Mouse (Mus musculus): ENCODE results near the gene S1pr3.
A peak's percentile ranks its signal among the peaks of the same experiment; 100 is the strongest.

The S1pr3 gene

DNA sequence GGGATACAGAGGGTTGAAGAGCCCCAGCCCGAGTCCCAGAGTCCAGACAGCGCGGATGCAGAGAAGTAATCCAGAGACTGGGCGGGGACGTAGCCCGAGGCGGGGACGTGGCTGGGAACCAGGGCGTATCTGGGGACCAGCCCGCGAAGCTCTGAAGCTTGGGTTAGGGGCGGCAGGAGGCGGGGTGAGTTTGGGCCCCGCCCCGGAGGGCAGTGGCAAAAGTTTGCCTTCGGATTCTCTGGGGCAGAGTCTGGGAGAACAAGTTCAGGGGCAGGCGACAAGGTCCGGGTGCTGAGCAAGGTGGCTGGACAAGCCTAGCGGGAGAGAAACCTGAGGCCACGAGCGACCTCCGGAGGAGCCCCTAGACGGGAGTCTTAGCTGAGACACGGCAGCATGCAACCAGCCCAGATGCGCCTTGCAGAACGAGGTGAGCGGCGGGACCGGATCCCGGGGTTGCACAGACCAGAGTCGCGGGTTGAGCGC, at the start of gene S1pr3:
Gene S1pr3, plus strand, starts transcription at position 121 of the 483 bp plus-strand sequence.
- peak; percentile 76 to 89 for DNase-seq

DNA sequence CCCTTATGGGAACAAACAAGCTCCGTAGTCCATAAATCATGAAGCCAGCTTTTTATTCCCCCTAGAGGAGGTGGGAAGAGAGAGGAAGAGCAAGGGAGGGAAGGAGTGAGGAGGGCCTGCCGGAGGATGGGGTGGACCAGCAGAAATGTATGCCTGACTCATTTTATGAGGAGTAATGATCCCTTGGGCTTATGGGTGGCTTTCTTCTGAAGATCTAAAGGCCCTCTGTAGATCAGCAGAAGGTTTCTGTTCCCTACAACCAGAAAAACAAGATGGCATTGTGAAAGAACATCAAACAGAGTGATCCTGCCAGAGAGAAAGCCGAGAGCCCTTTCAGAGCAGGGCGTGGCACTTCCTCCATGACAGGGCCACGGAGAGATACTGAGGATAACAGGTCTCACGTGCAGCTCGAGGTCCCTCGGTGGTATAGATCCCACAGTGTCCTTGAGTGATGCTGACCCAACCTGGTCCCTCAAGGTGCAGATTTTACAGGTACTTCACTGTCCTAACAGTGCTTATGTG, 47.9 kb upstream of the S1pr3 start:
- no peak for DNase-seq

DNA sequence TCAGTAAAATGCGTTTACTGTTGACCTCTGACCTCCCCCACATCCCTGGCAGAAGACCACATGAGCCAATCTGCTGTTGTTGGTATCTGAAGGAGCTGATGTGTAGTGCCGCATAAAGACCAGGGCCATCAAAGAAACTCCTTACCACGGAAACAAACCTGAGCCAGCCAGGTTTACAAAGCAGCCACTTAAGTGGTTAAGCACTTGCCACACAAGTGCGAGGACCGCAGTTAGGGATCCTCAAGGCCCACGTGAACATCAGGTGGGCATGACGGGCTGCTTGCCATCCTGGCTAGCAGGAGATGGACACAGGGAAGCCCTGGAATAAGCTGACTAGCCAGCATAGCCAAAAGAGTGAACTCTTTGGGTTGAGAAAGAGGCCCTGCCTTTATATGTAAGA, 45.0 kb upstream of the S1pr3 start:
- DNase-seq: peak in 1 of 2 experiments; percentile 39

DNA sequence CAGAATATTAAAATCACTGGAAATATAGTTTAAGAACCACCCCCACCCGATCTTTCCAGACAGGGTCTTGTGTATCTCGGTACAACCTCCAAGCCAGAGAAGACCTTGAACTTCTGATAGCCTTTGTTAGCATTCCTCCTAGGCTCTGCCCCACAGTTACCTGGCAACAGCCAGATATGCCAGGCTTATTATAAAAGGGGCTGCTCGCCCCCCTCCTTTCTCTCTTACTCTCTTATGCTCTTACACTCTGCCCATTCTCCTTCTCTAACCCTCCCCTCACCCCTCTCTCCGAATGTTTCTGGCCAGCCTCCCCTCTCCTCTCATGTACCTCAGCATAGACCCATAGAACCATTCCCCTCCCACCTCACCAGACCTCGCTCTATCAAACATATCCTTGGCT, 44.5 kb upstream of the S1pr3 start:
- DNase-seq: no peak

DNA sequence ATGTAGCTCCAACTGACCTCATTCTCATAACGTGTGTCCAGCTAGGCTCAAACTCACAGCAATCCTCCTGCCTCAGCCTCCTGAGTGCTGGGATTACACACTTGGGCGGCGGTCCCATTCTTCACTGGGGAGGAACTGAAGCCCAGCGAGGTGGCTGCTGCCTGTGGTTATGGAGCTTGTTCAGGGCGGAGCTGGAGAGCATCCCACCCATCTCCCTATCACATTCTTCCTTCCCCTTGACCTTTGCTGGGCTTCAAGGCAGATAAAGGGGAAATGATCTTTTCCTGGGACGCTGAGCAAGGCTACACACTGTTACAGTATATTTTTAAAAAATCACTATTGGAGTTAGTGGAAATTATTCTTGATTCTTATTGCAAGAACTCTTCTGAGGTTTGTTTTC, 43.2 kb upstream of the S1pr3 start:
- DNase-seq: no peak

DNA sequence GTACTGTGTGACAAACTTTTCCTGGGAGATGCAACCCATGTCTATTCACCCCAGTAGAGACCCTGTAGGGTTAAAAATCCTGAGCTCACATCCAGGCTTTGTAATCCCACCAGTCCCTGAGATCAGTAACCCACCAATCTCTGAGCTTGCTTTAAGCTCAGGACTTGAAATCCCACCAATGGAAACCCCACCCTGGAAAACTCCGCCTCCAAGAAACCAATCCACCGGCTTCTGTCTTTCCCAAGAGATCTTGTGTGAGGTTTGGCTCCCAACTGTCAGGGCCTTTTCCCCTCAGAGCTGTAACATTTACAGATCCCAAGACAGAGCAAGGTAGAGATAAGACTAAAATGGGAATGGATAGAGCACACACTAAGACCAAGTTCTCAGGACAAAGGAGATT, 40.1 kb upstream of the S1pr3 start:
- DNase-seq: no peak

DNA sequence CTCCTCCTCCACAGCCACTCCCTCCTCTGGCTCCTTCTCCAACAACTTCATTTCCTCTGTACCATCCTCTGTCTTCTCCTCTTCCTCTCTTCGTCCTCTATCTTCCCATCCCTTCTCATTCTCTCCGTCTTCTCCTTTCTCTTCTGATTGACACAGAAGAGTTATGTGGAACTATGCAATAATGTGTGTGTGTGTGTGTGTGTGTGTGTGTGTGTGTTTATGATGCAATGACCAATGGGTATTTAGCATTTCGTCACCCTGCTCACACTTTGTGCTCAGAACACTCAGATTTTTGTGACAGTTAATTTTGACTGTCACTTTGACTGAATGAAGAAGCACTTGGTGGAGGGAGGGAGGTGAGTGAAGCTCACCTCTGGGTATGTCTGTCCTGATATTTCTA, 39.1 kb upstream of the S1pr3 start:
- DNase-seq: no peak

DNA sequence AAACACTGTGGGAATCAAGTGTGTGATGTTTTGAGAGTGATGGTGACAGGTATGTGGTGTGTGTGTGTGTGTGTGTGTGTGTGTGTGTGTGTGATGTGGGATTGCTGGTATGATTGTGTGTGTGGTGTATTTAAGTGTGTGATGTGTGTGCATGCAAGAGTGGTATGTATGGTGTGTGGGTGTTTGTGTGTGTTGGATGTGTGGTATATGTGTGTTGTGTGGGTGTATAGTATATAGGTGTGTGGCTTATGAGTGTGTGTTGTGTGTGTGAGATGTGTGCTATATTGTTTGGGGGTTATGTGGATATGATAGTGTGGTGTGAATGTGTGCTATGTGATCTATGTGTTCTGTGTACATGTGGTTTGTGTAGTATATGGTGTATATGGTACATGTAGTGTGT, 35.4 kb upstream of the S1pr3 start:
- no peak for DNase-seq

DNA sequence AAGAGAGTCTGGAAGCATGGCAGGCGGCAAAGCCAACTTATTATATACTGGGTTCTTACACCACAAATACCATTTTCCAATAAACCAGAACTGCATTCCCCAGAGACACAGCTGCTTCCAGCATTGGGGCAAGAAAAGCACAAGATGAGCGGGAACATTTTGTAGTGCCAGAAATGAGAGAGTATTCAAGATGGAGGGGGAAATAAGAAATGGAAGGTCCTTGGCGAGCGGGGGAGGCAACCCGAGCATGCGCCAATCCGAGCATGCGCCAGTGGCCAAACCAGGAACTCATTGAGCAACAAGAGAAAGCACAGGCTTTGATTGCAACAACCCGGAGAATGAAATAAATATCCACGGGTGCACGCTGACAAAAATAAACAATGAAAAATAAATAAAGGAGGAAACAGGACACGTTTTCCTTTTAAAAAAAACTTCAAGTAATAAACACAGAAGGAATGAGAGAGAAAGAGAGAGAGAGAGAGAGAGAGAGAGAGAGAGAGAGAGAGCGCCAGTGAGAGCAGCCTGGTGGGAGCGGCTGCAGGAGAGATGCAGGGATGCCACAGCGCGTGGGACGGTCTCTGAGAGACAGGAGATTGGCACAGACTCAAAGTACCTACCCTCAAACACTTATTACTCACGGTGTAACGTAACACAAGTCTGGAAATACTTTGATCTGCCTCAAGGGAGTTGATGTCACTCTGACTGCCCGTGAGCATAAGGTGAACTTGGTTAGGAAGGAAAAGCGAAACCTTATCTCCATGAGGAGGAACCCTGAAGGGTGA, 34.2 kb upstream of the S1pr3 start:
- peak; percentile 49 to 74 for DNase-seq

DNA sequence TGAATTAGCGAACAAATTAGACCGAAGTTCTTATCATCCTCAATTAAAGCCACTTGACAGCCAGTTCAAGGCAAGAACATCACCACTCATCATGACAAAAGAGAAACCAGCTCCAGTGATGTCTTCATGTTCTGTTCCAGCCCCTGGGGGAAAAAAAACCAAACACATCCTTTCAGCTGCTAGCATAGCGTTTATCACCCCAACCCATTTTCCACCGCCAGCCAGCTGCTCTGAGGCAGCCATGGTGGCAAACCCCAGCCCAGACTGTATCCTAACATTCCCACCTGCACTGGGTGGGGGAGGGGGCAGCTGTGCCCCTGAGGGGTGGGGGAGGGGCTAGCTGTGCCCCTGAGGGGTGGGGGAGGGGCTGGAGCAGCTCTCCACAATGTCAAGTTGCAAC, 30.3 kb upstream of the S1pr3 start:
- DNase-seq: no peak

DNA sequence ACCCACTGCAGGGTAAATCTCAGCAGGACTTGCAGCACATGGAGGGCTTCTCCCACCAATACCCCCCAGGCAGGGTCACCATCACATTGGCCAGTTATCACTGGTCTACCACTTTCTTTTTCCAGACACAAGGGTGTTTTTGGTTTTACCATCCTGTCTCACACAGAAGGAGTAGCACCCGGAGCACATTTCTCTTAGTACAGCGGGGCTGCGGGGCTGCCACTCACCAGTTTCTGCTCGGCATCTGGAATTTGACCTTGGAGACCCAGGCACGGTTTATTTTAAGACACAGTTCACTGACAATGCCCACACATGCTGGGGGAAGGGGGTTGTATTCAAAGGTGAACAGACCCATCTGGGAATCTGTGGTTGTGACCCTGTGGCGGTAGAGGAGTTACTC, 28.8 kb upstream of the S1pr3 start:
- no peak for DNase-seq

DNA sequence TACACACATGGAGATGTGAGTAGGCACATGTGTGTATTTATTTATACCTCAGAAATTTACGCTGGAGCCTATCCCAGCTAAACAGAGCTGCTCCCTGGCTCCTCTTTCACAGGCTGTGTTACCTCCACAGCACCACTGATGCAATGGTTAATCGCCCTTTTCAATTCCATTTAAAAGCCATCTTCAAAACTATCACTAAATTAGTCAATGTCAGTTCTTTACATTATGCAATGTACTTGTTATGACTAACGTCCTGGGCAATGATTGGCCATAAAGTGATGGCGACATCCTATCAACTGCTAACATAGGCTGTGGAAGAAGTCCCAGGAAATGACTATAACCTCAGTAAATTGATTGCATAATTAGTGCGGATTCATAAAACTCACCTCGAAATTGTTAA, 26.9 kb upstream of the S1pr3 start:
- DNase-seq: no peak

DNA sequence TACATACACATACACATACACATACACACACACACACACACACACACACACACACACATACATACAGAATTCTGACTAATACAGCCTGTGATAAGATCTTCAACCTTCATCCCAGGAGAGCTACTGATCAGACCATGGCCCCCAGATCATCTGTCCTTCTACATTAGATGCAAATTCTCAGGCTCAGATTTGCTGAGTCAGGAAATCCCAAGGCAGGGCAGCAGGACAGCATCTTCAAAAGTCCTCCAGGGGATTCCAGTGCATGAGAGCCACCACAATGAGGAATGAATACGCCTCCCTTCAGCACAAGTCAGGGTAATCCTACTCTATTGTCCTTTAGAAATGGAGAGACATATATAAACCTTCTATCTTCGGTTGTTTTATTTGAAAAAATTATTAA, 23.5 kb upstream of the S1pr3 start:
- no peak for DNase-seq

DNA sequence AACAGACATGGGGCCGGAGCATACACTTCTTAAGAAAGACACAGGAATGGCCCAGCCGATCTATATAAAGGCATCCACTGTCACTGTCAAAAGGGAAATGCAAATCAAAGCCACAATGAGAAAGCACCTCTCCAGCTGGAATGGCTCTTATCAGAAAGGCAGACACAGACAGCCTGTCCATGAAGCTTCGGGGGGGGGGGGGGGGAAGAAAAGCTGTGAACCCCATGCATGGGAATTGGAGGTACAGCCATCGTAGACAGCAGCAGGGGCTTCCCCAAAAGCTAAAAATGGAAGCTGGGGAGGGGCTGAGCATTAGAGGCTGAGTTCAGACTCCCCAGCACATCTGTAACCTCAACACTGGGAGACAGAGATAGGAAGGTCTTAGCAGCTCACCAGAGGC, 20.5 kb upstream of the S1pr3 start:
- no peak for DNase-seq

DNA sequence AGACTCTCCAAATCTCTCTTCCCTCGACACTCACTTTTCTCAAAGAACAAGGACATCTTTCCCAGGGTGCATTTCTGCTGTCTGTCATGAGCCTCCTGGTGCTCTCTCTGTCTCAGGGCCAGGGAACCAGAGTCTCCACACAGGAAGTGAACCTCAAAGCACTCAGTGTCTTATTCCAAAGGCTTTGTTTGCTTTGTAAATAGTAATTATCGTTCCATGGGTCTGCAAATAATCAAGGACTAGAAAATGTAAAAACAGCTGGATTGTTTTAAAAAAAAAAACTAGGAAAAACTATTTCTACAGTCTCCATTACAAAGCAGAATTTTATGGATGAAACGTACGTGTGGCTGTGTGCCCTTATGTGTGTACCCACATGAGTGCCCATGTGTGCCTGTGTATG, 18.0 kb upstream of the S1pr3 start:
- no peak for DNase-seq

DNA sequence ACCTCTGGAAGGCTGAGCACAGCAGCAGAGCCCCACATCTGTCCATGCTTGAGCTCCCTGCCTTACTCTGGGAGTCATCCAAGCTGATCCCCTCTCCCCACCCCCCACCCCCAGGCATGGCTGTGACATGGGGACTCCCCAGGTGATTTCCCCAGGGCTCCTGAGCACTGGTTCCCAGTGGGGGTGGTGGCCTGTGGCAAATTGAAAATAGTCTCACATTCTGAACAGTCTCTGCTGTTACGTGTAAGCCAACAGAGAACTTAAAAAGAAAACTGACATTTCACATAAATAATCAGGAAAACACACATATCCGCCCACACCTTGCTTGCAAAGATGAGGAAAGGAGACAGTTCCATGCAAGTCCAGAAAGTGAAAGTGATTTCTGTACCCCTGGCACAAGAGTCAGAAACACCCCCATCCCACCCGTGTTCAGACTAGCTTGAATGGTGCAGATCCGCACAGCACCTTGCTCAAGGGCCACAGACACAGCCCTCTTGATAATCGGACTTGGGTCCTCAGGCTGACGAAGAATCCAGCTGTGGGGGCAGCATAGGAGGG, 17.0 kb upstream of the S1pr3 start:
- DNase-seq: no peak

DNA sequence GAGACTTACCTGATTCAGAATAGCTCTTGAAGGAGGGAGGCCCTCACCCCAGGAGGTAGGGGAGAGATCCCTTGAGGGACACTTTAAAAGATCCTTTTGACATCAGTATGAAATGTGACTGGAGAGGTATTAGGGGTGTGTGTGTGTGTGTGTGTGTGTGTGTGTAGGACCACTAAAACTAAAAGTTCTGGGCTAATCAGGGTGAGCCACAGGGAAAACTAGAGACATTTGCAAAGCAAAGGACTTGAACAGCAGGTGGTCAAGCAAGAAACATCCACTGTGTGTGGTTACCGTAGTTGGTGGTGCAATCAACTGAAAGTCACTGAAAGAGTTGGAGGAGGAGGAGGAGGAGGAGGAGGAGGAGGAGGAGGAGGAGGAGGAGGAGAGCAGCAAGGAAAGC, 16.2 kb upstream of the S1pr3 start:
- no peak for DNase-seq

DNA sequence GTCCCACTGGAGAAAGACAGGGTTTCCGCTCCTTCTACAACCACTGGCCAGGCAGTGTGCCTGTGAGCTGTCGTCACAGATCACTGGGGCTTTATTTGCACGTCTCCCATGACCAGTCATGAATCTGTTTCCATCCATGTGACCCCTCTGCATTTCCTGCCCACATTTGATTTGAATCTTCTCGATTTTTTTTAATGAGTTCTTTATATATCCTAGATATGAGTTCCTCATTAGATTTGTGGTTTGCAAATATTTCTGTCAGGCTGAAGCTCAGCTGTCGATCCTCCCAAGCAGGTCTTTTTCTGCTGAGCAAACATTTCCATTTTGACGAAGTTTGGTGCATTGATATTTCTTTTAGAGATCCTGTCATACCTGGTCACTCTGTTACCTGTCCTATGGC, 10.6 kb upstream of the S1pr3 start:
- DNase-seq: no peak

DNA sequence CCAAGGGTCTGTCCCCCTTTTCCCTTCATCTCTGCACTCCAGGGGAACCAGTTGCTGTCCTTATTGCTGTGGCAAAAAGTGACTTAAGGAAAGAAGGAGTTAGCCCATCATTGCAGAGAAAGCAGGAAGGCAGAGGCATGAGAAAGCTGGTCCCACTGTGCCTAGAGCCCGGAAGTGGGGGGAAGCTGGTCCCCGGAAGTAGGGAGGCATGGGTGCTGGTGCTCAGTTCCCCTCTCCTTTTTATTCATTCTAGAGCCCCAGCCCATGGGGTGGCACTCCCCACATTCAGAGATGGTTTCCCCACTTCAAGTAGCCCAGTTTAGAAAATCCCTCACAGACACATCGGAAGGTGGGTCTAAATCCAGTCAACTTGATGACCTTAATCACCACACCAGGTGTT, 8.9 kb upstream of the S1pr3 start:
- no peak for DNase-seq

DNA sequence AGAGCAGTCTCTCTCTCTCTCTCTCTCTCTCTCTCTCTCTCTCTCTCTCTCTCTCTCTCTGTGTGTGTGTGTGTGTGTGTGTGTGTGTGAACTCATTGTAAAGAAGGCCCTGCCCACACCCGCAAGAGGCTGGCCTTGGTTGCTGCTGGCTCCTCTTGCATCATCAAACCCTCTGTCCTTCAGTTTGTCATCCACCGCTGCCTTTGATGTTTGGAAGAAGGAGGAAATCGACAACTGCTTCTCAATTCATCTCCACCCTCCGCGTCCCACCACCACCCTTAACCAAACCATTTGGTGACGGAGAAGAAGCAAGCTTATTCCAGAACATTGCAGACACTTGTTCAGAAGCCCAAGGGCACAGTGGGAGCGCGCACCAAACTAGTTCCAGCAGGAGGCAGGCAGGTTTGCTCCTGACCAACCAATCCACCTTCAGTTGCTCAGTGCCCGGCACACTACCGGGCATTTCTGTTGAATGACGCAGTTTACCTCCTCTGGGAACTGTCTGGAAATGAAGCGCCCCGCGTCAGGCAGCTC, 8.2 kb upstream of the S1pr3 start:
- no peak for DNase-seq

DNA sequence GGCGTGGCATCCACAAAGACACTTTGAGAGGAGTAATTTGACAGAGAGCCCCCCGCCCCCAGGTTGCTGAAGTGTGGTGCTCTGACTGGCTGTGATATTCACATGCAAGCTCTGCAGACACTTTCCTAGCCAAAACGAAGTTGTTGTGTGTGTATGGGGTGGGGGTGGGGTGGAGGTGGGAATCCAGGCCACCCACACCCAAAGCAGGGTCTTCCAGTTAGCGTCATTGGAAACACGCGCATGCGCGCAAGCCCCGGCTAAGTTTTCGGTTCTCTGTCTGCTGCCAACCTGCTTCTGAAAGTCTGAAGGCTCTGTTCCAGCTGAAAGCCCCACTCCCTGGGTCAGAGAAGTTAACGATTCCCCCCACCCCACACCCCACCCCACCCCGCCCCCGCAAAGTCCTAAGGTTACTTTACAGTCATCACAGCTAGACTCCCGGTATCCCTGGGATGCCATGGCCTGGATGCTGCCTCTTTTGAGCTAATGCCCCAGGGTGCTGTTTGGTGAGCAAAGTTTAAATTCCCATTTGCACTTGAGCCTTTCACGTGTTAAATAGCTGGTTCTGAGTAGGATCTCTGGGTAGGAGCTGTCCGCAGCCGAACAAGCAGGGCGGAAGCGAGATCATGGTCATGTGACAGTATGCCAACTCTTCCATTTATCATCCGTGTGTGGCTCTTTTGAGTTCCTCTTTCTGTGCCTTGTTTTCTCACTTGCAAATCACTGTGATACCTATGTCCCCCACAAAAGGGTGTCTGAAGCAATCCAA, 7.5 kb upstream of the S1pr3 start:
- DNase-seq: peak in 1 of 2 experiments; percentile 24

DNA sequence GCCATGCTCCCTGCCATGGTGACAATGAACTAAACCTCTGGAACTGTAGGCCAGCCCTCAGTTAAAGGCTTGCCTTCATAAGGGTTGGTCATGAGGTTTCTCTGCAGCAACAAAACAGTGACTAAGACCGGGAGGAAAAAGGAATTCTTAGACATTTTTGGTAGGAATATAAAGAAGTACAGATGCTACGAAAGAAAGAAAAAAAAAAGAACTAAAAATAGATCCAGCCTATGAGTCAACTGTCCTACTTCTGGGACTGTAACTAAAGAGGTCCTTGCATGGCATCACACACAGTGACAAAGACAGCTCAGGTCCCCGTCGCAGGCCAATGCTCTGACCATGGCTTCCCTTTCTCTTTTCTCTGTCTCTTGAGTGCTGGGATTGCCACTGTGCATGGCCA, 3.9 kb upstream of the S1pr3 start:
- no peak for DNase-seq

DNA sequence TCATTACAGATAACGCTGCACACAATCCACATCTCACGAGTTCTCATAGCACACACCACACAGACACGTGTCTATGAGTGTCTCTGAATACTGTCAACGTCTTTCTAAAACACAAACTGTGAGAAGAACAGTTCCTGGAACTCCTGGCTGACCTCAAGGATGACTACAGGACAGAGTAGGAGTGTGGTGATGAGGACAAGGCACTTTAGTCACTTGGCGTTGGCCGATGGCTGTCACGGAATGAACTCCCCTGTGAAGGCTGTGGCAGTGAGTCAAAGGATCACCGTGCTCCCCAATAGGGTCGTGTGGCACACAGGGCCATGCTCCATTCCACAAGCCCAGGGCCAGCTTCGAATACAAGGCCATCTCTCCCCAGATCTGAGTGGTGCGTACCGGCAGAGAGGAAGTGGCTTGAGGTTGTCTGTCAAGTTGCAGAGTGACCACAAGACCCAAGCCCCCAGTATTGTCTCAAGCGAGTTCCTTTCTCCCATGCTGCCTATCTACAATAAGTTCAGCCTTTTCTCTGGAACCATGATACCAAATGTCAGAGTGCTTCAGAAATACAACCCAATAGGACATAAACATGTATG, 2.6 kb upstream of the S1pr3 start:
- peak; percentile 25 to 71 for DNase-seq
